Mouse (Mus musculus): ENCODE measurements around the gene Fgfr2. TPM values are rescaled to one million over a fixed set of nuclear protein-coding genes. Genes with fewer than 3 reads are reported as not detected.

Fgfr2 gene
- polyA plus RNA-seq, 1 experiment, result 3.0 TPM

DNA sequence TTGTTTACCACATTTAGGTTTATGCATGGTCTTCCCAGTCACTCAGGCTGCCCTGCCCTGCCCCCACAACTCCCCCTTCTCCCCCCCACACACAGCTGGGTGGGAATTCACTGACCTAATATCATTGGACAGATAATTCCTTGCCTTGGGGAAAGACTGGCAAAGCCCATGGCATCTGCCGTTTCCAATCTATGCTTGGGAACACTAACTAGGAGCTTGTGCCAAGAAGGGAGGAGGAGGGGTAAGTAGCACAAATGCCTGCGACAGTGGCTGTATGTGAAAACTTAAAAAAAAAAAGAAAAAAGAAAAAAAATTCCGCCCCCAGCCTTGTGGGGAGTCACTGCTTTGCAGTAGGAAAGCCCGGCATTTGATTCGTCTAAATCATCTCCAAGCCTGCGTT is 56.4 kb downstream of the Fgfr2 start:
- Histone ChIP-seq H3K4me1 (ENCODE audit: control insufficient read depth, insufficient read depth, low read length) (no peaks in the 10 kb centered on the region), H3K27ac (ENCODE audit: control insufficient read depth, insufficient read depth, low read depth, low read length) (no peak overlapping the region), H3K27me3 (ENCODE audit: control insufficient read depth, insufficient read depth, low read length) (no peaks in the 10 kb centered on the region), H3K36me3 (ENCODE audit: control insufficient read depth, insufficient read depth, low read length) (no peaks in the 10 kb centered on the region), H3K4me3 (ENCODE audit: control insufficient read depth, low read depth, low read length) (no peak overlapping the region)
- no peak for TF ChIP-seq POLR2A (IDR thresholded peaks at IDR 0.05; ENCODE audit: control insufficient read depth, low read depth, low read length)
- TF ChIP-seq CTCF (IDR thresholded peaks at IDR 0.05; ENCODE audit: control insufficient read depth, insufficient read depth, insufficient replicate concordance, low read depth, low read length), result no peak

DNA sequence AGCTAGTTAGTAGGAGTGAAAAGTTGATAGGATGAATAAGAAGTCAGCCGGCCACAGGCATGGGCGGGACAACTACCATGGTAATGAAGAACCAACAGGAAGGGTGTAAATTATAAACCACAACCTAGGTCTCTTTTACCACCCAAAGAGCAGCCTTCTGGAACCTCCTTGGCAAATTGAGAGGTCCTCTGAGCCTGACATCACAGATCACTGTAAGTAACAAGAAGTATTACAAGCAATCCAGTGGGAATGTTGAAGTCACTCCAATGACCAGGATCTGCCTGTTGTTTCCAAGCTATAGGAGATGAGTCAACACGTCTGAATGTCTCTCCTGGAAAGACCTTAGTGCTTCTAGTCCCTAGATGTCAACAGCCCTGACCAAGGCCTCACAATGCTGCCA is 61.1 kb downstream of the Fgfr2 start:
- no peaks in the 10 kb centered on the region for H3K27me3 ChIP-seq (ENCODE audit: control insufficient read depth, insufficient read depth, low read length)
- no peak for TF ChIP-seq POLR2A (IDR thresholded peaks at IDR 0.05; ENCODE audit: control insufficient read depth, low read depth, low read length)
- TF ChIP-seq CTCF (IDR thresholded peaks at IDR 0.05; ENCODE audit: control insufficient read depth, insufficient read depth, insufficient replicate concordance, low read depth, low read length), result no peak
- no peaks in the 10 kb centered on the region for H3K36me3 ChIP-seq (ENCODE audit: control insufficient read depth, insufficient read depth, low read length)
- no peak overlapping the region for H3K4me3 ChIP-seq (ENCODE audit: control insufficient read depth, low read depth, low read length)
- H3K27ac ChIP-seq (ENCODE audit: control insufficient read depth, insufficient read depth, low read depth, low read length), result no peak overlapping the region
- no peaks in the 10 kb centered on the region; the same call in 1 of the 2 replicates for H3K4me1 ChIP-seq (ENCODE audit: control insufficient read depth, insufficient read depth, low read length)

DNA sequence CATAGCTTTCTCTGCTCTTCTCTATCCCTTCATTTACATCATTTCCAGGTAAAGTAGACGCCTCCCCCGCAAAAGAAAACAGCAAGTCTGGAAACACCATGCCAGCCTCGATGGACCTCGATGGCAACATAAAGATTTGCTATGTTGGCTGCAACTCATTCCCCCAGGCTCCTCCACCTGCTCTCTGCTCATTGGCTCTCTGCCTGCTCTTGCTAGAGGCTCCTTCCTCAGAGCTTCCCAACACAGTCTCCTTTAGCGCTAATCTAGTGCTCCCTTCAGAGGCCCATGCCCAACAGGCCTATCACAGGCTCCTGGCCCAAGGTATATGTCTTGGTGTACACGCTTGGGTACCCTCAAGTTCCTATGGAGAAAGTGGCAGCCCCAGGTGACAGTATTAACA is 63.0 kb downstream of the Fgfr2 start:
- H3K4me1 ChIP-seq (ENCODE audit: control insufficient read depth, insufficient read depth, low read length), result no peaks in the 10 kb centered on the region; the same call in 1 of the 2 replicates
- H3K27ac ChIP-seq (ENCODE audit: control insufficient read depth, insufficient read depth, low read depth, low read length), result no peak overlapping the region
- no peaks in the 10 kb centered on the region for H3K27me3 ChIP-seq (ENCODE audit: control insufficient read depth, insufficient read depth, low read length)
- TF ChIP-seq CTCF (IDR thresholded peaks at IDR 0.05; ENCODE audit: control insufficient read depth, insufficient read depth, insufficient replicate concordance, low read depth, low read length) (no peak), POLR2A (IDR thresholded peaks at IDR 0.05; ENCODE audit: control insufficient read depth, low read depth, low read length) (no peak)
- H3K4me3 ChIP-seq (ENCODE audit: control insufficient read depth, low read depth, low read length), result no peak overlapping the region
- no peaks in the 10 kb centered on the region for H3K36me3 ChIP-seq (ENCODE audit: control insufficient read depth, insufficient read depth, low read length)

DNA sequence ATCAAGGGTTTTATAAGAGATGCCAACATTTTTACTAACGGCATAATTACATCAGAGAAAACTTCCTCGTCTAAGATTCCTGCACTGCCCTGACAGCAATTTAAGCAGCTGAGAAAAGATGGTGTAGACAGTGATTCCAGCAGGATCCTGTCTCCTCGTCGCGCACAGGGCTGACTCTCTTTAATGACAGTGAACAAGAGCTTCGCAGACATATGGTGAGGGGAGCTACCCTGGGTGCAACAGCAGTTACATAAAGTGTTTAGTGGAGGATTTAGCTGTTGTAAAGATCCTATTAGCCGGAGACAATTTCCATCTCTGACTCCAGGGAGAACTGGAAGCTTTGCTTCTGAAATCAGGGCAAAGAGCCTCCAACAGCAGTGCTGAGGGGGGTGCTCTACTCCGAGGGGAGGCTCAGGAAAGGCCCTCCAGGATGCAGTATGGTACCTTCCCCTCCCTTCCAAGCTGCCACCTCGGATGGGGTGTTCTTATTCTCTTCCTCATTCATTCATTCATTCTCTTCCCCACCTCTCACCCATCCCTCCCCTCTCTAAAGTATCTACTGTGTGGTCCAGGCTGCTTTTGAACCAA is 63.5 kb downstream of the Fgfr2 start:
- Histone ChIP-seq H3K36me3 (ENCODE audit: control insufficient read depth, insufficient read depth, low read length) (no peaks in the 10 kb centered on the region), H3K27me3 (ENCODE audit: control insufficient read depth, insufficient read depth, low read length) (no peaks in the 10 kb centered on the region), H3K27ac (ENCODE audit: control insufficient read depth, insufficient read depth, low read depth, low read length) (no peak overlapping the region), H3K4me1 (ENCODE audit: control insufficient read depth, insufficient read depth, low read length) (no peaks in the 10 kb centered on the region; the same call in 1 of the 2 replicates), H3K4me3 (ENCODE audit: control insufficient read depth, low read depth, low read length) (no peak overlapping the region)
- TF ChIP-seq POLR2A (IDR thresholded peaks at IDR 0.05; ENCODE audit: control insufficient read depth, low read depth, low read length), result no peak
- no peak for TF ChIP-seq CTCF (IDR thresholded peaks at IDR 0.05; ENCODE audit: control insufficient read depth, insufficient read depth, insufficient replicate concordance, low read depth, low read length)

DNA sequence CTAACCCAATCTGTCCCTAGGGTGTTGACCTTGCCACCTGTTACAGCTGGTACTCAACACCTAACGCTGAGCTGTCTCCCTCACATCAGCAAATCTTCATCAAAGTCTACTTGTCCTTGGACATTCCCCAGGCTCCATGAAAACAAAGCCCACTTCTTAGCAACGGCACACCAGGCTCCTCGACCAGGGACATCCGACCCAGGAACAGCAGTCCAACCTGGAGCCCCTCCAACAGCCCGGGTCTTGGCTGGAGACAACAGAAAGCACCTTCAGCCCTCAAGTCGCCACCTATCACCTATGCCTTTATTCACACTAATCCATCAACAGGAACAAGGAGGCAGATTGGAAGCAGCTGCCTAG is 64.0 kb downstream of the Fgfr2 start:
- TF ChIP-seq CTCF (IDR thresholded peaks at IDR 0.05; ENCODE audit: control insufficient read depth, insufficient read depth, insufficient replicate concordance, low read depth, low read length) (no peak), POLR2A (IDR thresholded peaks at IDR 0.05; ENCODE audit: control insufficient read depth, low read depth, low read length) (no peak)
- no peaks in the 10 kb centered on the region for H3K27me3 ChIP-seq (ENCODE audit: control insufficient read depth, insufficient read depth, low read length)
- H3K36me3 ChIP-seq (ENCODE audit: control insufficient read depth, insufficient read depth, low read length), result no peaks in the 10 kb centered on the region
- no peak overlapping the region for H3K4me3 ChIP-seq (ENCODE audit: control insufficient read depth, low read depth, low read length)
- H3K27ac ChIP-seq (ENCODE audit: control insufficient read depth, insufficient read depth, low read depth, low read length), result no peak overlapping the region
- no peaks in the 10 kb centered on the region; the same call in 1 of the 2 replicates for H3K4me1 ChIP-seq (ENCODE audit: control insufficient read depth, insufficient read depth, low read length)

DNA sequence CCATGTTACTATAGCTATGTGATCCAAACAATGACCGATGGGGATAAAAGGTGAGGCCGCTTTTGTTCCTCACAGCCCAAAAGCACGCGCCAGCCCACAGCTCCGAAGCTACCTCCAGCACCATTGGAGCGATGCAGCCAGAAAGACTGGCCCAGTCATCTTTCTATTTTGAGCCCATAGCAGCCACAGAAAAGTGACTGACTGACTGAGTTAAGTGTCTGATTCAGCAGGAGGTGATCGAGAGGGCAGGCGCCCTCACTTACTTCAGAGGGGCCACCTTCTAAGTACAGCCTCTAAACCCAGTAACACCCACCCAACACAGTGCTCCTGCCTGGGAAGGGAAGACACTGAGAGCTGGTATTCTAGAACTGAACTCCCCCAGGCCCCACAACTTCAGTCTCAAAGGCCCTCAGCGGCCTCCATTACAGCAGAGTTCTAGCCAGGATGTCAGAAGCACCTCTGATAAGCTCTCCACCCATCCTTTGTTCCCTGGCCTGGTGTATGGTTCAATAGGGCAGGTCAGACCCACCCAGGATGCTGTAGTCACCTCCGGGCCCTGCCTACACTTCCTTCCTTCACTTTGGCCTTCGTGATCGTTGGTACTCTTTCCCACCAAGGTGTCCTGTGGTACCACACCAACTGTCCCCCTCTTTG is 64.5 kb downstream of the Fgfr2 start:
- no peak overlapping the region for H3K4me3 ChIP-seq (ENCODE audit: control insufficient read depth, low read depth, low read length)
- no peak overlapping the region for H3K27ac ChIP-seq (ENCODE audit: control insufficient read depth, insufficient read depth, low read depth, low read length)
- no peaks in the 10 kb centered on the region; the same call in 1 of the 2 replicates for H3K4me1 ChIP-seq (ENCODE audit: control insufficient read depth, insufficient read depth, low read length)
- no peak for TF ChIP-seq POLR2A (IDR thresholded peaks at IDR 0.05; ENCODE audit: control insufficient read depth, low read depth, low read length)
- no peak for TF ChIP-seq CTCF (IDR thresholded peaks at IDR 0.05; ENCODE audit: control insufficient read depth, insufficient read depth, insufficient replicate concordance, low read depth, low read length)
- no peaks in the 10 kb centered on the region for H3K27me3 ChIP-seq (ENCODE audit: control insufficient read depth, insufficient read depth, low read length)
- H3K36me3 ChIP-seq (ENCODE audit: control insufficient read depth, insufficient read depth, low read length), result no peaks in the 10 kb centered on the region

DNA sequence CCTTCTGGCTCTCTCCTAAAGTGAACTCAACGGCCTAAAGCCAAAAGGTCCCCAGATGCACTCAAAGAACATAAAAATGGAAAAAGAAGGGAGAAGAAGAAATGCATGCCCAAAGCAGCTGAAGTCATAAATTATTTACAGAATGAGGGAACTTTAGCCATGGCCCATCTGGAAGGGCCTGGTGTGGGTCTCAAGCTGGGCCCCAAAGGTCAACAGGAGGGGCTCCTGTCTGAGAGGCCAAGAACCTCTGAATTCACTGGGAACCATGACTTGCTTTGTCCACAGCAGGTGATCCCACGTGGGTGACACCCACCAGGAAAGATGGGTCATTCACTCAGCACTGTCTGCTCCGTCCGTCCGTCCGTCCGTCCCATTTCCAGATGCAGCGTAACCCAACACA is 66.2 kb downstream of the Fgfr2 start:
- H3K4me1 ChIP-seq (ENCODE audit: control insufficient read depth, insufficient read depth, low read length), result no peaks in the 10 kb centered on the region; the same call in 1 of the 2 replicates
- no peak overlapping the region for H3K4me3 ChIP-seq (ENCODE audit: control insufficient read depth, low read depth, low read length)
- H3K36me3 ChIP-seq (ENCODE audit: control insufficient read depth, insufficient read depth, low read length), result no peaks in the 10 kb centered on the region
- TF ChIP-seq CTCF (IDR thresholded peaks at IDR 0.05; ENCODE audit: control insufficient read depth, insufficient read depth, insufficient replicate concordance, low read depth, low read length) (no peak), POLR2A (IDR thresholded peaks at IDR 0.05; ENCODE audit: control insufficient read depth, low read depth, low read length) (no peak)
- no peak overlapping the region for H3K27ac ChIP-seq (ENCODE audit: control insufficient read depth, insufficient read depth, low read depth, low read length)
- H3K27me3 ChIP-seq (ENCODE audit: control insufficient read depth, insufficient read depth, low read length), result no peaks in the 10 kb centered on the region
